Mouse (Mus musculus) CD4-positive helper T cell, adult 2 months (primary cell): ENCODE data around the gene Aars.
"Not testable (repeated sequence)": the region's sequence is repeated elsewhere in the genome, so short reads cannot be mapped to it uniquely, and the experiment has no call there.

Source experiments
- DNase-seq: peaks from one replicate; pipeline ENCODE4 v3.0.0-alpha.2; 2012; ENCODE audit warnings: low read depth, missing footprints, low spot score

The Aars gene

DNA sequence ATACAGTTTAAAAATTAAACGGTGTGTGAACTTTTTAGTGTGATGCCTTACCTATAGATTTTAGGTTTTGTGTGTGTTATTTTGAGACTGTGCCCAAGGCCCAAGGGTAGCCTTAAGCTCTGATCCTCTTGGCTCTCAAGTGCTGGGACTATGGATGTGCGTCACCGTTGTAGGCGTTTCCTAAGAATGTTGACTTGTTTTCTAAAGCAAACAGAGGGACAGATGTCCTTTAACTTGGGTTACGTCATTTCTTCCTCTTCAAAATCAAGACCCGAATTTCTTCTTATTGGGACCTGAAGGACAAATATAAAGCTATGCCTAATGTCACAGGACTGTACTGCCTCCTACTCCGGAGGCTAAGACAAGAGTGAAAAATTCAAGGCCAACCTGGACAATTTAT, at the start of gene Aars:
TSS of gene Aars (plus strand) at position 229 of the 400 bp plus-strand sequence.
- DNase-seq, result no peak

DNA sequence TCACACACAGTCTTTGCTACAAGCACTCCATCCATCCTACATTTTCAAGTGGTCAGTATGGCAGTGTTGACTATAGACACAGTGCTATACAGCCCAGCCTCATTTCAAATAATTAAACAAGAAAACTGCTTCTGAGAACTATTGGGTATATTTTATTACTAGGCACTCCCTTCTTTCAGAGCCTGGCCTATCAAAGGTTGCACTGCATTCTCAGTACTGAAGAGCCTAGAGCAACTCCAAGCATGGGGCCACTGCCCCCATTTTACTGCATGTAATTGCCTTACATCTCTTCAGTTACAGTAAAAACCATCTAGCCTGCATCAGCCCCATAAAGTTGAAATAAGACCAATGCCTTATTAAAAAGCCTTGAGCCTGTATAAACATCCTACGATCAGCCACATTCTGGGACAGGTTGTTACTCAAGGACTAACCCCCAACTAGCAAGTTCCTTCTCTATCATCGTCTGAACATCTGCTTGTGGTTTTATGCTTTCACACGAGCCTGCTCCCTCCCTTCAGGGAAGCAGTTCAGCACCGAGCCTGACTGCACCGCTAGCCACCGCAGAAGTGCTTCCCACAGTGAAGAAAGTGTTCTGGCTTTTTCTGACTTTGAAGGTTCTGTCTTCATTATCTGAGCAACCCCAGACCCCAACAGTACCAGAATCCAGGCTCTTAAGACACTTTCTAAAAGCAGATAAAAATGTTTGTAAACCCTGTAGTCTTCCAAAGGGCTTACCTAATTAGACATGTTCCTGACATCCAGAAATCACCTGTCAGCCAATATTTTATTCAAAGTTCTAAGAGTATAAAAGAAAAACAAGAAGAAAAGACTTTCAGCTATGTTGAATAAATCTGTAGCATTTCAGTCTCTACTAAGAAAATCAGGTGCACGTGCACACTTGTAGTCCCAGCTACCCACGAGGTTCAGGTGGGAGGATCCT, 44.9 kb upstream of the Aars start:
- peak; percentile 52 for DNase-seq

GRCm38 (mm10) chr8:110990017-110990416, 42.9 kb upstream of the Aars start:
- no peak for DNase-seq

DNA sequence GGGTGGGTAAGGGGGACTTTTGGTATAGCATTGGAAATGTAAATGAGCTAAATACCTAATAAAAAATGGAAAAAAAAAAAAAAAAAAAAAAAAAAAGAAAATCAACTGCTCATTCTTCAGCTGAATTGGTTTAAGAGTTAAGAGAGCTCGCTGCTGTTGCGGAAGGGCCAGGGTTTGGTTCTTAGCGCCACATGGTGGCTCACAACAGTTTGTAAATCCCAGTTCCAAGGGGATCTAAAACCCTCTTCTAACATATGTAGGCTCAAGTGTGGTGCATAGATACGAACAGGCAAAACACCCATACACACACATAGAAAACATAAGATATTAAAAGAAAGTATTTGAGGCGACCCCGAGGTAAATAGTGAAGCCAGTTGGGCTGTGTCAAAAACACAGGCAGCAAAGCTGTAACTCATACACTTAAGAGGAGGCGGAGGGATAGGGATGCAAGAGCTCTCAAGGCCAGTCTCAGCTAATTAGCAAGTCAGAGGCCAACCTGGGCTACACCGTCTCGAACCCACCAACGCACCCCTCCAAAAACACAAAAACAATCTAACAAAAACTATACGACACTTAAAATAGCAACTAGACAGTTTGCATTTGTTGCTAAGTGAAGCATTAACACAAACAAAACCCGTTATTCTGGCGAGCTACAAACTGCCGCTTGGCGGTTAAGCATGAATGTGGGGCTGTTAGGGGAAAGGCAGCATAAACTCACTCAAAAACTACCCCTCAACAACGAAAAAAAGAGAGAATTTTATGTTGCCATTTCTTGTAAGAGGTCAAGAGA, 36.1 kb upstream of the Aars start:
- peak; percentile 53 for DNase-seq

DNA sequence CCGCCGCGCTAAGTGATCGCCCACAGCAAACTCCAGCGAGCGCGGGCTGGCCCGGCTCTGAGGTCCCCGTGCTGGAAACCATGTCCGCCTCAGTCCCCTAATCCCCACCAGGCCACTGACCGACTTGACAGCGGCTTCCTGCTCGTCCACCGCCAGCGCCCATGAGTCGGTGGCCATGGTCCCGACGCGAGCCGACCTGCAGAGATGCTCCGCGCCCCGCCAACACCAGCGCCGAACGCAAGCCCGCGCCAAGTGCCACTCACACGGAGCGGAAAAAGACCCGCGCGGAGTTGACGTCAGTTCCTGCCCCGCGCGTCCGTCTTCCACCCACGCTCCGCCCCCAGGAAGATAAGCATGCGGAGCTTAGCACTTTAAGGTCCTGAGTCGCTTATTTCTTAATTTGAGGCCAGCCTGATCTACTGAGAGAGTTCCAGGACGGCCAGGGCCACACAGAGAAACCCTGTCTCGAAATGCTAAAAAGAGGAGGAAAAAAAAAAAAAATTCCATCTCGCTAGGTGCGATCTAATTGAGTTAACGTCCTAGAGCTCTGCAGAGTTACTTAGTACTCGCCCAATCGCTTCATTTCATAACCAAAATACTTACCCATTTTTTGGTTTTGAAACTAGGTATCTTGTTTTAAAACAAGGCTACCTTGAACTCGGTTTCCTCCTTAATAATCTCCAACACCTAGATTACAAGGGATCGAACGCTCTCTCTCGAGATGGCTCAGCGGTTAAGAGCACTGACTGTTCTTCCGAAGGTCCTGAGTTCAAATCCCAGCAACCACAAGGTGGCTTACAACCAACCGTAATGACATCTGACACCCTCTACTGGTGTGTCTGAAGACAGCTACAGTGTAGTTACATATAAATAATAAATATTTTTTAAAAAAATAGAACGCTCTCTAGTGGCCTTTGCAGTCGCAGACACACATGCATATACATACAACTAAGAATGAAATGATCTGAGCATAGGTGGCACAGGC, 35.1 kb upstream of the Aars start, which contains the start of gene Ddx19a:
TSS of gene Ddx19a (minus strand) at position 254 of the 985 bp plus-strand sequence.
- peak; percentile 94 for DNase-seq

GRCm38 (mm10) chr8:111010230-111010991, 22.5 kb upstream of the Aars start:
- DNase-seq, result not testable (repeated sequence)

- DNase-seq, result not testable (repeated sequence)
Observed at GRCm38 (mm10) chr8:111026609-111027008, 6.3 kb upstream of the Aars start.

DNA sequence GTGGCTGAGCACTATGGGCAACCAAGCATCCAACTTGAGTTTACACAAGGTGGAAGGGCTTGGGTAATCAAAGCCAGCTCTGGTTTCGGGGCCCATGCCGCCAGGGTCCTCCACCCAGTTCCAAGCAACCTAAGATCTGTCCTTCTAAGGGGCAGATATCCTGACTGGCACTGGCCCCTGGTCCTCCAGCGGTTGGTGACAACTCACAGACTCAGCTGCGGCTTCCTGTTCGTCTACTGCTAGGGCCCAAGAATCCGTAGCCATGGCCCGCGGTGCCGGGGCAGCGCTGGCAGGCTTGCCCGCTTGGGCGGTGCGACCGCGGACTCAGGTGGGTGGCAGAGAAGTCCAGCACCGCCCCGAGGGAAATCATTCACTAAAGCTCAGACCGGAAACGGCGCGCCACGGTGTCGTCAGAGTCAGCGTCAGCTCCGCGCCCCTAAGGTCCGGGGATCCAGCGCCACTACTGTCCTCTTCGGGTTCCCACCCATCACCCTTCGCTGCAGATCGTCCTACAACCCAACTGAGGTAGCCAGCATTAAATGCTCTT, 5.5 kb upstream of the Aars start:
- DNase-seq, result peak; percentile 85

DNA sequence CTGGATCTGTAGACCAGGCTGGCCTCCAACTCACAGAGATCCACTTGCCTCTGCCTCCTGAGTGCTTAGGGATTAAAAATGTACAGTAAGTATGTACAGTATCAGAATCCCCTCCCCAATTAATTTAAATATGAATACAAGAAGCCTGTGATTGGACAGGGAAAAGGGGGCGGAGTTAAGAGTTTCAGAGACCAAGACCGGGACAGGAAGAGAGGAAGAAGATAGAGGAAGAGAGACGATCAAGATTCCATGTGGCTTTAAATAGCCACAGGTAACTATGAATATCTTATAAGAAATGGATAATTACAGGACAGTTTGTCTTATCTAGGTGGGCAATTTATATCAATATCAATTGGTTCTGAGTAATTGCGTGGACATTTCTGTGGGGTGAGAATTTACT, 3.4 kb upstream of the Aars start:
- peak; percentile 78 for DNase-seq

DNA sequence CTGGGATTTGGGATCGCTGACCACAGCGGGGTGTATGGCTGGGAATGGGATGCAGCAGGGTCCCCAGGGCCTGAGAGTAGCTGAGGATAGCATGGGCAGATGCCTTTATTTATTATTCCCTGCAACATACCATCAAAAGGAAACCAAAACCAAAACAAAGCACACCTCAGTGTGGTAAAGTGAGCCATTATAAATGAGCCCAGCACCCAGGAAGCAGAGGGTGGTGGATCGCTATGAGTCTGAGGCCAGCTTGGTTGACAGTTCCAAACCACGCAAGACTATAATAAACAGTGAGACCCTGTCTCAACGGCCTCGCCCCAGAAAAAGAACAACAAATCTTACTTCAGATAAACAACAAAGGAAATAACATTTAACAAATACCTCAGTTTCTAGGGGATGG, 2.9 kb upstream of the Aars start:
- peak; percentile 77 for DNase-seq

DNA sequence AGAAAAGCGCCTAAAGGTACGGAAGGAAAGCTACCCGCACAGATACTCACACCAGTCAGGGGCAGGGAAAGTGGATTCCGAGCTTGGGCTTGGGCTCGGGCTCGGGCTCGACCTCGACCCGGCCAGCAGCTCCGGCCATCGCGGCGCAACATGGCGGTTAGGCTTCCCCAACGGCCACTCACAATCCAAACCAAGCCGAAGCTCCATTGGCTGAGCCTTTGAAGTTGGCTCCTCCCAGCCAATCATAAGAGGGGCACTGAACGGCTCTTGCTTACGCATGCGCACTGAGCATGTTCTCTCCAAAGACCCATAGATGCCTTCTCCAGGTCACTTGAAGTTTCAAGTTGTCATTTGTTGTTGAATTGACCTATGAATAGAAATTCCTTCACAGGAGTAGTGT, 1.4 kb upstream of the Aars start, which contains the start of gene Ddx19b:
TSS of gene Ddx19b (minus strand) at position 180 of the 400 bp plus-strand sequence.
- DNase-seq, result no peak

DNA sequence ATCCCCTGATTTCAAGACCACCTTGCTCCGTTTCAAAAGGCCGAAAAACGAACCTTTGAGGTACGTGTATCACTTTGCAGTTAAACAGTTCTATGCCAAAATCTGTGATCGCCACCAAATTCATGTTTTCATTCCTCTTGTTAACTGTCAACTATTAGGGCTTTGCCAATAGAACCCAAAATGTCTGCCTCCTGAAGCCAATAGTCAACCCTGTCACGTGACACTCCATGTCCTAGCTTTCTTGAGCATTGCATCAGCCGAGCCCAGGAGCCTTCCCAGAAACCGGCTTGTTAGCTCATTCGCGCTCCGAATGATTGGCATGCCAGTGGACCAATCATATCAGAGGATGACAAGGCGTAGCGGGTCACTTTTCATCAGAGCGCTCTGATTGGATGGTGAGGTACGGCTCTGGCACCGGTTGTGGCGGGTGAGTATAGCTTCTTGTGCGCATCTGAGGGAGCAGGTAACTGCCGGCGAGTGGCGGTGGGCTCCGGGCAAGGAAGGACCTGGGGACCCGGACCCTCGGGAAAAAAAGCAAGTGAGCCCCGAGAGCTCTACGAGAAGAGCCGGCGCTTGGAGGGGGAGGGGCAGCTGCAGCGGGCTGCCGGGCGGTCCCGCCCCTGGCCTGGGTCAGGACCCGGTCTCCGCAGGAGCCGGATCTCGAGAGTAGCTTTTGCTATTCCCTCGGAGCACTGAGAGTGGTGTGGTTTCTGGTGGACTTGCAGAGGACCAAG, 705 bp downstream of the Aars start:
- peak; percentile 98 for DNase-seq

DNA sequence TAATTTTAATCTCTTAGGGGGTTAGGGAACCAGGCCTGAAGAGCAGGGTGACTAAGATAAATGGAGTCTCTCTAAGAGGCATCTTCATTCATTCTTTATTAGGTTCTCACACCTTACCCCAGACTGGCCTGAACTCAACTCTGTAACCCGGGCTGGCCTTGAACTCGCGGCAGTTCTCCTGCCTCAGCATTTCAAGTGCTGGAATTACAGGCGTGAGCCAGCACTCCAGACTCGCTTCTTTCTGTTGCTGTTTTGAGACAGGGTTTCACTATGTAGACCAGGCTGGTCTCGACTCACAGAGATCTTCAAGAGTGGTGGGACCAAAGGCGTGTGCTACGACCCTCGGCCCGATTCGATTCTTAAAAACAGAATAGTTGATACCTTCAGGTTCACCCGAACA, 1.3 kb downstream of the Aars start:
- DNase-seq, result no peak

DNA sequence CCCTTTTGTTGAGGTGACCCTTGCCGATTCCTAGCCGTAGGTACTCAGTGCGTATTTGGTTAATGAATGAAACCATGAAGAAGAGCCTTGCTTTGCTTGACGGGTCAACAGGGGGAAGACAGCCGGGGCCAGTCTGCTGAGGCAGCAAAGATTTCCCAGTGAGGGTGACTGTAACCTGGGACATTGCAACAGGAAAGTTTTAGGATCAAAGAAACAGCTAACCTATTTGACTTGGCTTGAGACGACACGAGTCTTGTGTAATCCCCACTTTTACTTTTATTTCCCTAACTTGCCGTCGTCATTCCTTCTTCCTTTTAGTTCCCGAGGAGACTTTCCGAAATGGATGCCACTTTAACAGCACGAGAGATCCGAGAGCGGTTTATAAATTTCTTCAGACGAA, 3.6 kb downstream of the Aars start:
- DNase-seq, result no peak

DNA sequence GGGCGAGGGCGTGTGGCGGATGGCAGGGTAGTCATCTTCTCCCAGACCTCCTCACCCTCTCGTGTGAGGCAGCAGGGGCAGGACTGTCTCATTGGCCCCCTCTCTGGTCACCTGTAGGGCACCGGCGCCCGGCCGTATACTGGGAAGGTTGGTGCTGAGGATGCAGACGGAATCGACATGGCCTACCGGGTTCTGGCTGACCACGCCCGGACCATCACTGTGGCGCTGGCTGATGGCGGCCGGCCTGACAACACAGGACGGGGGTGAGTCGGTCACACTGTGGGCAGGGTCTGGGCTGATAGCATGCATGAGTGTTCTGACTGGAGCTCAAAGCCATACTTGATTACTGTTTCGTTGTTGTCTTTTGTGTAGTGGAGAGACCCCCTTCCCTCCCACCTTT, 9.6 kb downstream of the Aars start:
- DNase-seq, result no peak

DNA sequence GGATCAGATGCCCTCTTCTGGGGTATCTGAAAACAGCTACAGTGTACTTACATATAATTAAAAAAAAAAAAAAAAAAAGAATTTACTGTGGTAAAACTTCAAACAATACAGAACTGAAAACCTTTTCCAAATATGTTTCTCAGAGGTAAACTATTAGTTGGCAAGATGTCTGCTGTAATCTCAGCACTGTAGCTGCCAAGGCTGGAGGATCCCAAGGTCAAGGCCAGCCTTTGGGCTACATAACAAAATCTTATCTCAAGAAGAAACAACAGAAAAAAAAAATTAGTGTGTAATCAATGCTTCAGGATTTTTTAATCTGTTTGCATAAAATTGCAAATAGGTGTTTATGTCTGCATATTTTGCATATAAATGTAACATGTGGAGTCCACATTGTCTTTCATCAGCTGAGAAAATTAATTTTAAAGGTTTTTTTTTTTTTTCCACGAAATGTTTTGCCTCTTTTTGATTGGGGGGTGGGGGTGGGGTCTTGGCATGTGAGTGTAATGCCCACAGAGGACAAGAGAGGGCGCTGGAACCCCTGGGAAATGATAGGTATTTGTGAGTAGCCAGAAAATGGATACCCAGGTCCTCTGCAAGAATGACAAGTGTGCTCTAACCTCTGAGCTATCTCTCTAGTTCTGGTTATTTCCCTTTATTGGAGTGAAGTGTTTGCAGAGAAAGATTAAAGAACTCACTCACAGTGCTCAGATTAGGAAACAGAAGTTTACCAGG, 11.2 kb downstream of the Aars start:
- DNase-seq, result no peak

DNA sequence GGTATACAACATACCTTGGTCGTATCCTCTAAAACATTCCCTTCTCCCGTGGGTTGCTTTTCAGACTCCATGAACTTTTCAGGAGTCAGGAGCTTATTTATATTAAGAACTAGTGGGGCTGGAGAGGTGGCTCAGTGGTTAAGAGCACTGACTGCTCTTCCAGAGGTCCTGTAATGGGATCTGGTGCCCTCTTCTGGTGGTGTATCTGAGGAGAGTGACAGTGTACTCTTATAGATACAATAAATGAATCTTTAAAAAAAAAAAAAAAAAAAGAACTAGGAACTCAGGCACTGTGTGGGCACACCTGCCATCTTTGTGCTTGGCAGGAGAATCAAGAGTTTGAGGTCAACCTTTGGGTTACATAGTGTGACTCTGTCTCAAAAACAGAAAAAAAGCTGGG, 15.8 kb downstream of the Aars start:
- DNase-seq, result peak; percentile 47

DNA sequence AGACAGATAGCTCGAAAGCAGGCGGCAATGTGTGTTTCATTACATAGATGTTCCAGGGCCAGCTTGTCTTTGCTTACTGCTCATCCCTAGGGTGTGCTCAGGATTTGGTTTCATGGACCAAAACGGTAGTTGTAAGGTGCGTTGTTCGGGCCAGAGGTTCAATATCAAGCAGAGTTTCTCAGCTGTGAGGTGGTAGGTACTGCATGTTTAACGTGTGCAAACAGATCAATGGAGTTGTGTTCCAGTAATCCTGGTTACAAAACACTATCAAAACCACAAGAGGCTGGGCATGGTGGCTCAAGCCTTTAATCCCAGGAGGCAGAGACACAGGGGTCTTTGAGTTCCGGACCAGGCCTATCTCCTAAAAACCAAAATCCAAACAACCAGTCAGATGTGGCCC, 16.2 kb downstream of the Aars start:
- DNase-seq, result no peak
